23 mouse cellular contexts compared by ENCODE assay signal in genomic region chr14:67486676-67487075, GRCm38 (mm10).
A peak's percentile ranks its signal among the peaks of the same experiment; 100 is the strongest.
DNase-seq lines count a peak whose midpoint lies in the region; ATAC-seq lines count a peak whose summit lies in the region.
"Had no signal": no experiment of that assay in that cellular context is flagged by ENCODE, and none has a peak within 500 bp of the region (broad histone marks: within the 10 kb centered on the region; RNA-seq: fewer than 3 reads in every experiment).

No protein-coding gene starts in this region.

- H3K27ac ChIP-seq in kidney, embryonic 16.5 days (ENCODE audit: low read length) = no peak overlapping the region
- no peak overlapping the region for H3K27ac ChIP-seq in limb, embryonic 11.5 days (replicated peaks; ENCODE audit: low read depth, low read length)
- no peak overlapping the region for H3K27ac ChIP-seq in limb, embryonic 10.5 days
- H3K27ac ChIP-seq: heart, embryonic 10.5 days; hindbrain, postnatal 0 days; layer of hippocampus, adult 2 months; limb, embryonic 13.5 days; liver, embryonic 12.5 days; stomach, embryonic 15.5 days had no signal

- H3K36me3 ChIP-seq in kidney, embryonic 16.5 days (ENCODE audit: insufficient read depth, low read length) = no peaks in the 10 kb centered on the region
- H3K36me3 ChIP-seq in limb, embryonic 11.5 days (ENCODE audit: control insufficient read depth, insufficient read depth, low read length) = no peaks in the 10 kb centered on the region
- no peaks in the 10 kb centered on the region for H3K36me3 ChIP-seq in limb, embryonic 10.5 days
- H3K36me3 ChIP-seq: heart, embryonic 10.5 days; limb, embryonic 13.5 days; liver, embryonic 12.5 days; stomach, embryonic 15.5 days had no signal

- no peak for ATAC-seq in kidney, embryonic 16.5 days (ENCODE audit: low FRiP score, low TSS enrichment)
- ATAC-seq in limb, embryonic 11.5 days (ENCODE audit: insufficient number of reproducible peaks, low FRiP score, low TSS enrichment, low read depth) = no peak
- ATAC-seq: hindbrain, postnatal 0 days; intestine, embryonic 16.5 days; liver, embryonic 12.5 days; midbrain, embryonic 16.5 days had no signal

- 31% methylated on average over 10 of the region's 10 CpGs for WGBS in kidney, embryonic 16.5 days
- 31% methylated on average over 10 of the region's 10 CpGs for whole genome bisulfite sequencing in limb, embryonic 11.5 days
- WGBS in limb, embryonic 10.5 days = 36% methylated on average over 10 of the region's 10 CpGs

- H3K9ac ChIP-seq in kidney, embryonic 16.5 days (replicated peaks; ENCODE audit: low read length) = no peak overlapping the region
- no peak overlapping the region for H3K9ac ChIP-seq in limb, embryonic 11.5 days (ENCODE audit: low read length)
- H3K9ac ChIP-seq: limb, embryonic 13.5 days; liver, embryonic 12.5 days; stomach, embryonic 15.5 days had no signal

- no peak overlapping the region for H3K4me2 ChIP-seq in kidney, embryonic 16.5 days (replicated peaks; ENCODE audit: low read depth, low read length)
- H3K4me2 ChIP-seq in limb, embryonic 11.5 days (ENCODE audit: low read depth, severe bottlenecking) = no peak overlapping the region
- H3K4me2 ChIP-seq: limb, embryonic 13.5 days; liver, embryonic 12.5 days; stomach, embryonic 15.5 days had no signal

- peaks cover 12% of the 10 kb centered on the region for H3K4me1 ChIP-seq in kidney, embryonic 16.5 days (ENCODE audit: insufficient read depth, low read length)
- peaks cover 2% of the 10 kb centered on the region; the same call in 1 of the 2 replicates for H3K4me1 ChIP-seq in limb, embryonic 11.5 days (ENCODE audit: control insufficient read depth, insufficient read depth, low read length)
- H3K4me1 ChIP-seq in limb, embryonic 10.5 days = peaks cover 20% of the 10 kb centered on the region
- H3K4me1 ChIP-seq: liver, embryonic 12.5 days; stomach, embryonic 15.5 days had no signal

- no peak overlapping the region for H3K4me3 ChIP-seq in kidney, embryonic 16.5 days (ENCODE audit: low read length)
- no peak overlapping the region for H3K4me3 ChIP-seq in limb, embryonic 11.5 days (ENCODE audit: low read depth, low read length)
- no peak overlapping the region for H3K4me3 ChIP-seq in limb, embryonic 10.5 days
- H3K4me3 ChIP-seq: heart, embryonic 10.5 days; layer of hippocampus, adult 2 months; limb, embryonic 13.5 days; liver, embryonic 12.5 days; stomach, embryonic 15.5 days had no signal

- DNase-seq in embryo, embryonic 11 days = peak; percentile 25
- DNase-seq in embryo, embryonic 9.5 days (ENCODE audit: extremely low spot score) = no peak
- peak; percentile 16 for DNase-seq in kidney, adult 11 months
- peak; percentile 20 for DNase-seq in limb, embryonic 11.5 days (ENCODE audit: low spot score)
- no peak for DNase-seq in limb, embryonic 10.5 days (ENCODE audit: low spot score)
- peak; percentile 24 for DNase-seq in skeletal muscle tissue, adult 2 months (ENCODE audit: low read depth, low spot score)
- DNase-seq: adrenal gland, postnatal 14 days; cerebellum, adult 8-10 months; cerebellum, postnatal 36 days; layer of hippocampus, postnatal 36 days; lung, adult 2 months; lung, postnatal 14 days; right cerebral cortex, postnatal 4 days; thymus, postnatal 25 days had no signal

- no peaks in the 10 kb centered on the region for H3K27me3 ChIP-seq in kidney, embryonic 16.5 days (ENCODE audit: insufficient read depth, low read length)
- no peaks in the 10 kb centered on the region for H3K27me3 ChIP-seq in limb, embryonic 11.5 days (ENCODE audit: control insufficient read depth, insufficient read depth, low read length)
- H3K27me3 ChIP-seq in limb, embryonic 10.5 days (ENCODE audit: low read depth, poor library complexity, severe bottlenecking) = peaks cover 8% of the 10 kb centered on the region; the same call in 1 of the 2 replicates
- H3K27me3 ChIP-seq: liver, embryonic 12.5 days; stomach, embryonic 15.5 days had no signal

- H3K9me3 ChIP-seq in kidney, embryonic 16.5 days (ENCODE audit: low read length) = no peaks in the 10 kb centered on the region
- H3K9me3 ChIP-seq in limb, embryonic 11.5 days (ENCODE audit: control insufficient read depth, low read length) = no peaks in the 10 kb centered on the region
- H3K9me3 ChIP-seq in limb, embryonic 10.5 days (replicated peaks) = no peaks in the 10 kb centered on the region
- H3K9me3 ChIP-seq: heart, embryonic 10.5 days; limb, embryonic 13.5 days; liver, embryonic 12.5 days; stomach, embryonic 15.5 days had no signal

Comparison
In these comparisons a context has a peak if more than half of its experiments do, and no peak if none do; other contexts are left out.
1. DNase-seq: peak in embryo, embryonic 11 days (single experiment), kidney, adult 11 months (single experiment), limb, embryonic 11.5 days (single experiment) and skeletal muscle tissue, adult 2 months (single experiment); none in embryo, embryonic 9.5 days (single experiment) and limb, embryonic 10.5 days (single experiment).